Mouse (Mus musculus): ENCODE data around the gene Rab31.

The Rab31 gene

GRCm38 (mm10) chr17:65783182-65784161 is 10.9 kb upstream of the Rab31 start:
- peak; percentile 45 to 60 for DNase-seq (ENCODE audit: low spot score in 2 of 2)

GRCm38 (mm10) chr17:65782551-65783141 is 10.1 kb upstream of the Rab31 start, which contains the start of gene Ppp4r1:
TSS of gene Ppp4r1 (plus strand) at chr17:65782573.
- DNase-seq (ENCODE audit: low spot score in 2 of 2), result peak; percentile 73 to 80

GRCm38 (mm10) chr17:65780970-65781369 is 8.4 kb upstream of the Rab31 start:
- no peak for DNase-seq (ENCODE audit: low spot score in 2 of 2)

- DNase-seq (ENCODE audit: low spot score in 2 of 2), result no peak
These were observed 4.9 kb upstream of the Rab31 start for GRCm38 (mm10) chr17:65777461-65777860.

- DNase-seq (ENCODE audit: low spot score in 2 of 2), result no peak
These were observed 3.7 kb upstream of the Rab31 start for GRCm38 (mm10) chr17:65776228-65776627.

GRCm38 (mm10) chr17:65774439-65774838 is 1.9 kb upstream of the Rab31 start:
- peak in 1 of 2 experiments; percentile 27 for DNase-seq (ENCODE audit: low spot score in 2 of 2)

GRCm38 (mm10) chr17:65773617-65774016 is 1.1 kb upstream of the Rab31 start:
- DNase-seq (ENCODE audit: low spot score in 2 of 2), result no peak

- no peak for DNase-seq (ENCODE audit: low spot score in 2 of 2)
These were observed 1.3 kb downstream of the Rab31 start for GRCm38 (mm10) chr17:65770982-65771915.

- DNase-seq (ENCODE audit: low spot score in 2 of 2), result no peak
These were observed 4.1 kb downstream of the Rab31 start for GRCm38 (mm10) chr17:65768486-65768885.

- no peak for DNase-seq (ENCODE audit: low spot score in 2 of 2)
These were observed 9.3 kb downstream of the Rab31 start for GRCm38 (mm10) chr17:65763221-65763620.

- no peak for DNase-seq (ENCODE audit: low spot score in 2 of 2)
These were observed 15.4 kb downstream of the Rab31 start for GRCm38 (mm10) chr17:65757150-65757549.

GRCm38 (mm10) chr17:65755857-65756256 is 16.7 kb downstream of the Rab31 start:
- DNase-seq (ENCODE audit: low spot score in 2 of 2), result no peak

GRCm38 (mm10) chr17:65753130-65753529 is 19.4 kb downstream of the Rab31 start:
- no peak for DNase-seq (ENCODE audit: low spot score in 2 of 2)

- no peak for DNase-seq (ENCODE audit: low spot score in 2 of 2)
These were observed 22.3 kb downstream of the Rab31 start for GRCm38 (mm10) chr17:65750301-65750700.

GRCm38 (mm10) chr17:65749803-65750202 is 22.7 kb downstream of the Rab31 start:
- no peak for DNase-seq (ENCODE audit: low spot score in 2 of 2)

- no peak for DNase-seq (ENCODE audit: low spot score in 2 of 2)
These were observed 23.6 kb downstream of the Rab31 start for GRCm38 (mm10) chr17:65748997-65749396.

GRCm38 (mm10) chr17:65746314-65746713 is 26.2 kb downstream of the Rab31 start:
- no peak for DNase-seq (ENCODE audit: low spot score in 2 of 2)

- DNase-seq (ENCODE audit: low spot score in 2 of 2), result no peak
These were observed 28.8 kb downstream of the Rab31 start for GRCm38 (mm10) chr17:65743664-65744330.

- DNase-seq (ENCODE audit: low spot score in 2 of 2), result no peak
These were observed 29.6 kb downstream of the Rab31 start for GRCm38 (mm10) chr17:65742969-65743368.

GRCm38 (mm10) chr17:65742245-65742905 is 30.2 kb downstream of the Rab31 start:
- DNase-seq (ENCODE audit: low spot score in 2 of 2), result no peak

GRCm38 (mm10) chr17:65741565-65741964 is 31.0 kb downstream of the Rab31 start:
- DNase-seq (ENCODE audit: low spot score in 2 of 2), result no peak

Data from urinary bladder, adult 18-20 months (tissue).